Mouse (Mus musculus): Measurements from ENCODE around the gene Ank3. TPM values are rescaled to one million over a fixed set of nuclear protein-coding genes. Genes with fewer than 3 reads are reported as not detected.

Gene Ank3
- polyA plus RNA-seq, 1 experiment from 2014 or later: 22.5 TPM

GRCm38 (mm10) chr10:69452180-69452977 lies 53.8 kb downstream of the Ank3 start:
- Histone ChIP-seq H3K4me1 (ENCODE audit: control insufficient read depth, insufficient read depth, low read length) (no peaks in the 10 kb centered on the region), H3K36me3 (ENCODE audit: control insufficient read depth, insufficient read depth, low read length) (no peaks in the 10 kb centered on the region), H3K9me3 (ENCODE audit: control insufficient read depth, low read length) (no peaks in the 10 kb centered on the region), H3K27me3 (replicated peaks; ENCODE audit: control insufficient read depth, insufficient read depth, low read length) (no peaks in the 10 kb centered on the region), H3K4me2 (ENCODE audit: low read depth, low read length) (no peak overlapping the region), H3K4me3 (ENCODE audit: low read depth, low read length) (no peak overlapping the region), H3K27ac (replicated peaks; ENCODE audit: low read depth, low read length) (no peak overlapping the region), H3K9ac (ENCODE audit: low read depth, low read length) (no peak overlapping the region)
- DNase-seq (ENCODE audit: low spot score) (peak; percentile 83), ATAC-seq (ENCODE audit: low read depth) (no peak; the same call in 1 of the 2 replicates)
- WGBS: 54% methylated on average over 9 of the region's 9 CpGs

- no peaks in the 10 kb centered on the region for H3K27me3 ChIP-seq (replicated peaks; ENCODE audit: control insufficient read depth, insufficient read depth, low read length)
- no peak for ATAC-seq (ENCODE audit: low read depth)
- no peaks in the 10 kb centered on the region for H3K36me3 ChIP-seq (ENCODE audit: control insufficient read depth, insufficient read depth, low read length)
- no peak overlapping the region for H3K4me3 ChIP-seq (ENCODE audit: low read depth, low read length)
- no peak for DNase-seq (ENCODE audit: low spot score)
- H3K4me1 ChIP-seq (ENCODE audit: control insufficient read depth, insufficient read depth, low read length): no peaks in the 10 kb centered on the region
- no peak overlapping the region for H3K27ac ChIP-seq (replicated peaks; ENCODE audit: low read depth, low read length)
- H3K9ac ChIP-seq (ENCODE audit: low read depth, low read length): no peak overlapping the region
- 85% methylated on average over 6 of the region's 6 CpGs for WGBS
- no peaks in the 10 kb centered on the region for H3K9me3 ChIP-seq (ENCODE audit: control insufficient read depth, low read length)
- H3K4me2 ChIP-seq (ENCODE audit: low read depth, low read length): no peak overlapping the region
These were observed 55.0 kb downstream of the Ank3 start for GRCm38 (mm10) chr10:69453531-69453930.

- no peak overlapping the region for H3K4me2 ChIP-seq (ENCODE audit: low read depth, low read length)
- H3K27ac ChIP-seq (replicated peaks; ENCODE audit: low read depth, low read length): no peak overlapping the region
- DNase-seq (ENCODE audit: low spot score): no peak
- no peaks in the 10 kb centered on the region for H3K36me3 ChIP-seq (ENCODE audit: control insufficient read depth, insufficient read depth, low read length)
- no peaks in the 10 kb centered on the region for H3K4me1 ChIP-seq (ENCODE audit: control insufficient read depth, insufficient read depth, low read length)
- 56% methylated on average over 7 of the region's 7 CpGs for WGBS
- no peak for ATAC-seq (ENCODE audit: low read depth)
- no peaks in the 10 kb centered on the region for H3K27me3 ChIP-seq (replicated peaks; ENCODE audit: control insufficient read depth, insufficient read depth, low read length)
- no peak overlapping the region for H3K4me3 ChIP-seq (ENCODE audit: low read depth, low read length)
- no peak overlapping the region for H3K9ac ChIP-seq (ENCODE audit: low read depth, low read length)
- H3K9me3 ChIP-seq (ENCODE audit: control insufficient read depth, low read length): no peaks in the 10 kb centered on the region
These were observed 55.9 kb downstream of the Ank3 start for GRCm38 (mm10) chr10:69454480-69454879.

- Histone ChIP-seq H3K4me2 (ENCODE audit: low read depth, low read length) (no peak overlapping the region), H3K27ac (replicated peaks; ENCODE audit: low read depth, low read length) (no peak overlapping the region), H3K4me3 (ENCODE audit: low read depth, low read length) (no peak overlapping the region), H3K9ac (ENCODE audit: low read depth, low read length) (no peak overlapping the region), H3K9me3 (ENCODE audit: control insufficient read depth, low read length) (no peaks in the 10 kb centered on the region), H3K36me3 (ENCODE audit: control insufficient read depth, insufficient read depth, low read length) (no peaks in the 10 kb centered on the region), H3K27me3 (replicated peaks; ENCODE audit: control insufficient read depth, insufficient read depth, low read length) (no peaks in the 10 kb centered on the region), H3K4me1 (ENCODE audit: control insufficient read depth, insufficient read depth, low read length) (peaks cover 5% of the 10 kb centered on the region; the same call in 1 of the 2 replicates)
- ATAC-seq (ENCODE audit: low read depth): no peak
- no peak for DNase-seq (ENCODE audit: low spot score)
- WGBS: 74% methylated on average over 4 of the region's 4 CpGs
These were observed 66.3 kb downstream of the Ank3 start for GRCm38 (mm10) chr10:69464826-69465225.

GRCm38 (mm10) chr10:69465558-69466200 lies 67.1 kb downstream of the Ank3 start:
- peak; percentile 70 for DNase-seq (ENCODE audit: low spot score)
- no peak overlapping the region; the same call in 1 of the 2 replicates for H3K27ac ChIP-seq (replicated peaks; ENCODE audit: low read depth, low read length)
- H3K27me3 ChIP-seq (replicated peaks; ENCODE audit: control insufficient read depth, insufficient read depth, low read length): no peaks in the 10 kb centered on the region
- no peak overlapping the region for H3K4me2 ChIP-seq (ENCODE audit: low read depth, low read length)
- no peaks in the 10 kb centered on the region for H3K9me3 ChIP-seq (ENCODE audit: control insufficient read depth, low read length)
- H3K36me3 ChIP-seq (ENCODE audit: control insufficient read depth, insufficient read depth, low read length): no peaks in the 10 kb centered on the region
- peak; percentile 77; the same call in 1 of the 2 replicates for ATAC-seq (ENCODE audit: low read depth)
- 71% methylated on average over 11 of the region's 11 CpGs for WGBS
- no peak overlapping the region for H3K4me3 ChIP-seq (ENCODE audit: low read depth, low read length)
- peaks cover 5% of the 10 kb centered on the region; the same call in 1 of the 2 replicates for H3K4me1 ChIP-seq (ENCODE audit: control insufficient read depth, insufficient read depth, low read length)
- no peak overlapping the region for H3K9ac ChIP-seq (ENCODE audit: low read depth, low read length)

GRCm38 (mm10) chr10:69466201-69466585 lies 67.6 kb downstream of the Ank3 start:
- Histone ChIP-seq H3K4me2 (ENCODE audit: low read depth, low read length) (no peak overlapping the region), H3K27me3 (replicated peaks; ENCODE audit: control insufficient read depth, insufficient read depth, low read length) (no peaks in the 10 kb centered on the region), H3K27ac (replicated peaks; ENCODE audit: low read depth, low read length) (no peak overlapping the region; the same call in 1 of the 2 replicates), H3K4me3 (ENCODE audit: low read depth, low read length) (no peak overlapping the region), H3K9me3 (ENCODE audit: control insufficient read depth, low read length) (no peaks in the 10 kb centered on the region), H3K36me3 (ENCODE audit: control insufficient read depth, insufficient read depth, low read length) (no peaks in the 10 kb centered on the region), H3K9ac (ENCODE audit: low read depth, low read length) (no peak overlapping the region), H3K4me1 (ENCODE audit: control insufficient read depth, insufficient read depth, low read length) (peaks cover 5% of the 10 kb centered on the region; the same call in 1 of the 2 replicates)
- DNase-seq (ENCODE audit: low spot score) (no peak), ATAC-seq (ENCODE audit: low read depth) (no peak)
- 54% methylated on average over 2 of the region's 2 CpGs for WGBS

- ATAC-seq (ENCODE audit: low read depth): 0 out of 2 replicates have a peak, but pooled peaks have one; percentile 30
- Histone ChIP-seq H3K36me3 (ENCODE audit: control insufficient read depth, insufficient read depth, low read length) (no peaks in the 10 kb centered on the region), H3K27ac (replicated peaks; ENCODE audit: low read depth, low read length) (no peak overlapping the region), H3K9ac (ENCODE audit: low read depth, low read length) (no peak overlapping the region), H3K9me3 (ENCODE audit: control insufficient read depth, low read length) (no peaks in the 10 kb centered on the region), H3K27me3 (replicated peaks; ENCODE audit: control insufficient read depth, insufficient read depth, low read length) (no peaks in the 10 kb centered on the region), H3K4me2 (ENCODE audit: low read depth, low read length) (no peak overlapping the region), H3K4me3 (ENCODE audit: low read depth, low read length) (no peak overlapping the region), H3K4me1 (ENCODE audit: control insufficient read depth, insufficient read depth, low read length) (peaks cover 5% of the 10 kb centered on the region; the same call in 1 of the 2 replicates)
- peak; percentile 54 for DNase-seq (ENCODE audit: low spot score)
- 43% methylated on average over 4 of the region's 4 CpGs for WGBS
These were observed 68.0 kb downstream of the Ank3 start for GRCm38 (mm10) chr10:69466586-69466985.

GRCm38 (mm10) chr10:69467182-69467581 lies 68.6 kb downstream of the Ank3 start:
- H3K9ac ChIP-seq (ENCODE audit: low read depth, low read length): no peak overlapping the region
- ATAC-seq (ENCODE audit: low read depth) (no peak), DNase-seq (ENCODE audit: low spot score) (no peak)
- no peak overlapping the region for H3K27ac ChIP-seq (replicated peaks; ENCODE audit: low read depth, low read length)
- H3K27me3 ChIP-seq (replicated peaks; ENCODE audit: control insufficient read depth, insufficient read depth, low read length): no peaks in the 10 kb centered on the region
- 57% methylated on average over 2 of the region's 2 CpGs for WGBS
- H3K4me2 ChIP-seq (ENCODE audit: low read depth, low read length): no peak overlapping the region
- no peaks in the 10 kb centered on the region for H3K36me3 ChIP-seq (ENCODE audit: control insufficient read depth, insufficient read depth, low read length)
- H3K4me1 ChIP-seq (ENCODE audit: control insufficient read depth, insufficient read depth, low read length): peaks cover 5% of the 10 kb centered on the region; the same call in 1 of the 2 replicates
- no peak overlapping the region for H3K4me3 ChIP-seq (ENCODE audit: low read depth, low read length)
- no peaks in the 10 kb centered on the region for H3K9me3 ChIP-seq (ENCODE audit: control insufficient read depth, low read length)

All from embryonic facial prominence, embryonic 14.5 days (tissue).